Mouse (Mus musculus): ENCODE measurements around the gene Zfp639. TPM values are rescaled to one million over a fixed set of nuclear protein-coding genes. Genes with fewer than 3 reads are reported as not detected.

Zfp639 gene
- polyA plus RNA-seq, 1 experiment = 49.8 TPM

- Histone ChIP-seq H3K9me3 (replicated peaks; ENCODE audit: control insufficient read depth, insufficient read depth, low read length, poor library complexity, severe bottlenecking) (no peaks in the 10 kb centered on the region), H3K9ac (ENCODE audit: low read depth, poor library complexity, severe bottlenecking) (no peak overlapping the region), H3K4me1 (ENCODE audit: control insufficient read depth, insufficient read depth, low read length) (no peaks in the 10 kb centered on the region), H3K27me3 (ENCODE audit: control insufficient read depth, insufficient read depth, low read length, poor library complexity, severe bottlenecking) (no peaks in the 10 kb centered on the region), H3K27ac (ENCODE audit: insufficient read depth, low read length) (no peak overlapping the region), H3K4me3 (ENCODE audit: low read depth, low read length) (no peak overlapping the region), H3K36me3 (ENCODE audit: control insufficient read depth, insufficient read depth, low read length, poor library complexity, severe bottlenecking) (no peaks in the 10 kb centered on the region)
- TF ChIP-seq CTCF (IDR thresholded peaks at IDR 0.05; ENCODE audit: low read depth, low read length) = no peak
- no peak for TF ChIP-seq EP300 (IDR thresholded peaks at IDR 0.05; ENCODE audit: insufficient read depth, low read depth, low read length)
- TF ChIP-seq POLR2A (IDR thresholded peaks at IDR 0.05; ENCODE audit: insufficient read depth, low read length) = no peak
These were observed 14.0 kb upstream of the Zfp639 start for GRCm38 (mm10) chr3:32495856-32496710.

- TF ChIP-seq POLR2A (IDR thresholded peaks at IDR 0.05; ENCODE audit: insufficient read depth, low read length) = no peak
- no peak for TF ChIP-seq EP300 (IDR thresholded peaks at IDR 0.05; ENCODE audit: insufficient read depth, low read depth, low read length)
- TF ChIP-seq CTCF (IDR thresholded peaks at IDR 0.05; ENCODE audit: low read depth, low read length) = no peak
These were observed 13.4 kb upstream of the Zfp639 start for GRCm38 (mm10) chr3:32496711-32497070.

GRCm38 (mm10) chr3:32500346-32500745 lies 9.7 kb upstream of the Zfp639 start:
- no peaks in the 10 kb centered on the region for H3K4me1 ChIP-seq (ENCODE audit: control insufficient read depth, insufficient read depth, low read length)
- no peak overlapping the region for H3K27ac ChIP-seq (ENCODE audit: insufficient read depth, low read length)
- H3K9me3 ChIP-seq (replicated peaks; ENCODE audit: control insufficient read depth, insufficient read depth, low read length, poor library complexity, severe bottlenecking) = no peaks in the 10 kb centered on the region
- TF ChIP-seq EP300 (IDR thresholded peaks at IDR 0.05; ENCODE audit: insufficient read depth, low read depth, low read length) = no peak
- no peak for TF ChIP-seq POLR2A (IDR thresholded peaks at IDR 0.05; ENCODE audit: insufficient read depth, low read length)
- TF ChIP-seq CTCF (IDR thresholded peaks at IDR 0.05; ENCODE audit: low read depth, low read length) = no peak
- H3K36me3 ChIP-seq (ENCODE audit: control insufficient read depth, insufficient read depth, low read length, poor library complexity, severe bottlenecking) = no peaks in the 10 kb centered on the region
- H3K9ac ChIP-seq (ENCODE audit: low read depth, poor library complexity, severe bottlenecking) = no peak overlapping the region
- no peaks in the 10 kb centered on the region for H3K27me3 ChIP-seq (ENCODE audit: control insufficient read depth, insufficient read depth, low read length, poor library complexity, severe bottlenecking)
- no peak overlapping the region for H3K4me3 ChIP-seq (ENCODE audit: low read depth, low read length)

More at GRCm38 (mm10) chr3:32496711-32497070, 13.4 kb upstream of the Zfp639 start:
- H3K27ac ChIP-seq (ENCODE audit: insufficient read depth, low read length) = no peak overlapping the region
- H3K9ac ChIP-seq (ENCODE audit: low read depth, poor library complexity, severe bottlenecking) = no peak overlapping the region
- H3K4me3 ChIP-seq (ENCODE audit: low read depth, low read length) = no peak overlapping the region
- no peaks in the 10 kb centered on the region for H3K27me3 ChIP-seq (ENCODE audit: control insufficient read depth, insufficient read depth, low read length, poor library complexity, severe bottlenecking)
- H3K36me3 ChIP-seq (ENCODE audit: control insufficient read depth, insufficient read depth, low read length, poor library complexity, severe bottlenecking) = no peaks in the 10 kb centered on the region
- H3K4me1 ChIP-seq (ENCODE audit: control insufficient read depth, insufficient read depth, low read length) = no peaks in the 10 kb centered on the region
- H3K9me3 ChIP-seq (replicated peaks; ENCODE audit: control insufficient read depth, insufficient read depth, low read length, poor library complexity, severe bottlenecking) = no peaks in the 10 kb centered on the region

- H3K4me1 ChIP-seq (ENCODE audit: control insufficient read depth, insufficient read depth, low read length) = peaks cover 5% of the 10 kb centered on the region
- H3K27ac ChIP-seq (ENCODE audit: insufficient read depth, low read length) = no peak overlapping the region
- H3K9ac ChIP-seq (ENCODE audit: low read depth, poor library complexity, severe bottlenecking) = no peak overlapping the region
- H3K36me3 ChIP-seq (ENCODE audit: control insufficient read depth, insufficient read depth, low read length, poor library complexity, severe bottlenecking) = no peaks in the 10 kb centered on the region
- no peaks in the 10 kb centered on the region for H3K27me3 ChIP-seq (ENCODE audit: control insufficient read depth, insufficient read depth, low read length, poor library complexity, severe bottlenecking)
- TF ChIP-seq CTCF (IDR thresholded peaks at IDR 0.05; ENCODE audit: low read depth, low read length) (no peak), POLR2A (IDR thresholded peaks at IDR 0.05; ENCODE audit: insufficient read depth, low read length) (no peak), EP300 (IDR thresholded peaks at IDR 0.05; ENCODE audit: insufficient read depth, low read depth, low read length) (no peak)
- no peaks in the 10 kb centered on the region for H3K9me3 ChIP-seq (replicated peaks; ENCODE audit: control insufficient read depth, insufficient read depth, low read length, poor library complexity, severe bottlenecking)
- H3K4me3 ChIP-seq (ENCODE audit: low read depth, low read length) = no peak overlapping the region
These were observed 4.2 kb upstream of the Zfp639 start for GRCm38 (mm10) chr3:32505841-32506240.

- H3K36me3 ChIP-seq (ENCODE audit: control insufficient read depth, insufficient read depth, low read length, poor library complexity, severe bottlenecking) = no peaks in the 10 kb centered on the region
- no peak overlapping the region for H3K9ac ChIP-seq (ENCODE audit: low read depth, poor library complexity, severe bottlenecking)
- TF ChIP-seq POLR2A (IDR thresholded peaks at IDR 0.05; ENCODE audit: insufficient read depth, low read length) (no peak), CTCF (IDR thresholded peaks at IDR 0.05; ENCODE audit: low read depth, low read length) (no peak), EP300 (IDR thresholded peaks at IDR 0.05; ENCODE audit: insufficient read depth, low read depth, low read length) (no peak)
- H3K4me1 ChIP-seq (ENCODE audit: control insufficient read depth, insufficient read depth, low read length) = peaks cover 5% of the 10 kb centered on the region
- H3K27me3 ChIP-seq (ENCODE audit: control insufficient read depth, insufficient read depth, low read length, poor library complexity, severe bottlenecking) = no peaks in the 10 kb centered on the region
- no peak overlapping the region for H3K4me3 ChIP-seq (ENCODE audit: low read depth, low read length)
- no peaks in the 10 kb centered on the region for H3K9me3 ChIP-seq (replicated peaks; ENCODE audit: control insufficient read depth, insufficient read depth, low read length, poor library complexity, severe bottlenecking)
- no peak overlapping the region for H3K27ac ChIP-seq (ENCODE audit: insufficient read depth, low read length)
These were observed 3.5 kb upstream of the Zfp639 start for GRCm38 (mm10) chr3:32506366-32507225.

All from ES-Bruce4 (cell line).